Mouse (Mus musculus) kidney, adult 18-20 months (tissue): Measurements from ENCODE around the gene Gm49320.
A peak's percentile ranks its signal among the peaks of the same experiment; 100 is the strongest.

Experiments
- DNase-seq: peaks from one replicate; pipeline ENCODE4 v3.0.0; 2021

The Gm49320 gene

GRCm38 (mm10) chr8:4238434-4239192, at the start of gene Gm49320, which contains the start of gene Map2k7:
TSS of gene Gm49320 (plus strand) at chr8:4238865.
TSS of gene Map2k7 (plus strand) at chr8:4238740.
- peak; percentile 100 for DNase-seq

- DNase-seq, result no peak
Measured at GRCm38 (mm10) chr8:4189031-4189722, 49.5 kb upstream of the Gm49320 start.

- DNase-seq, result no peak
Measured at GRCm38 (mm10) chr8:4192305-4192704, 46.4 kb upstream of the Gm49320 start.

- DNase-seq, result peak; percentile 90
Measured at GRCm38 (mm10) chr8:4192807-4193587, 45.7 kb upstream of the Gm49320 start.

GRCm38 (mm10) chr8:4193588-4193894, 45.1 kb upstream of the Gm49320 start:
- DNase-seq, result no peak

GRCm38 (mm10) chr8:4201321-4201720, 37.3 kb upstream of the Gm49320 start:
- no peak for DNase-seq

GRCm38 (mm10) chr8:4205246-4206123, 33.2 kb upstream of the Gm49320 start:
- DNase-seq, result no peak

GRCm38 (mm10) chr8:4206182-4207015, 32.3 kb upstream of the Gm49320 start:
- no peak for DNase-seq

- no peak for DNase-seq
Measured at GRCm38 (mm10) chr8:4207016-4207350, 31.7 kb upstream of the Gm49320 start.

- no peak for DNase-seq
Measured at GRCm38 (mm10) chr8:4211097-4211496, 27.6 kb upstream of the Gm49320 start.

GRCm38 (mm10) chr8:4212809-4213209, 25.9 kb upstream of the Gm49320 start:
- no peak for DNase-seq

- peak; percentile 42 for DNase-seq
Measured at GRCm38 (mm10) chr8:4213210-4214005, 25.3 kb upstream of the Gm49320 start.

- peak; percentile 24 for DNase-seq
Measured at GRCm38 (mm10) chr8:4214006-4214980, 24.4 kb upstream of the Gm49320 start.

GRCm38 (mm10) chr8:4216296-4216695, 22.4 kb upstream of the Gm49320 start:
- no peak for DNase-seq

GRCm38 (mm10) chr8:4216791-4217621, 21.7 kb upstream of the Gm49320 start, which contains the start of gene Prr36:
TSS of gene Prr36 (minus strand) at chr8:4217459.
- no peak for DNase-seq

- no peak for DNase-seq
Measured at GRCm38 (mm10) chr8:4219617-4220016, 19.0 kb upstream of the Gm49320 start.

GRCm38 (mm10) chr8:4222059-4222458, 16.6 kb upstream of the Gm49320 start:
- no peak for DNase-seq

- no peak for DNase-seq
Measured at GRCm38 (mm10) chr8:4226323-4226722, 12.3 kb upstream of the Gm49320 start.
